Mouse (Mus musculus) intestine, embryonic 16.5 days (tissue): ENCODE measurements at regions not wholly inside any gene's neighbourhood (a gene's known extent, or its start where the extent isn't known, plus 50 kb on each side); places are given as distances from the start of the nearest gene placed in this dataset.

ENCODE experiments used
- ATAC-seq: fragments of 200-750 bp; cut with Nextera tagmentation; 2 replicates; pipeline ENCODE4 v1.8.0; 2017; ENCODE audit warnings: moderate TSS enrichment, moderate library complexity
- H3K27ac ChIP-seq: fragments of 300-500 bp; sonication (generic); 2 replicates; pipeline ENCODE4 v1.5.1; 2014; ENCODE audit warnings: mild to moderate bottlenecking, low read length
- H3K27me3 ChIP-seq: fragments of 300-500 bp; sonication (generic); replicated peaks from 2 replicates; pipeline ENCODE4 v1.6.1; 2014; ENCODE audit warnings: low read length, control low read depth, mixed read lengths; ENCODE audit not compliant: control insufficient read depth, insufficient read depth
- H3K36me3 ChIP-seq: fragments of 300-500 bp; sonication (generic); 2 replicates; pipeline ENCODE4 v1.6.1; 2014; ENCODE audit warnings: low read length, control low read depth; ENCODE audit not compliant: control insufficient read depth, insufficient read depth
- H3K4me1 ChIP-seq: fragments of 300-500 bp; sonication (generic); 2 replicates; pipeline ENCODE4 v1.6.1; 2014; ENCODE audit warnings: low read length, control low read depth, mixed read lengths; ENCODE audit not compliant: control insufficient read depth, insufficient read depth
- H3K4me2 ChIP-seq: fragments of 300-500 bp; sonication (generic); 2 replicates; pipeline ENCODE4 v1.6.1; 2014; ENCODE audit warnings: low read depth, low read length, control low read depth
- H3K4me3 ChIP-seq: fragments of 300-500 bp; sonication (generic); 2 replicates; pipeline ENCODE4 v1.5.1; 2014; ENCODE audit warnings: mild to moderate bottlenecking, low read length
- H3K9ac ChIP-seq: fragments of 300-500 bp; sonication (generic); 2 replicates; pipeline ENCODE4 v1.6.1; 2014; ENCODE audit warnings: low read depth, low read length
- H3K9me3 ChIP-seq: fragments of 300-500 bp; sonication (generic); 2 replicates; pipeline ENCODE4 v1.6.1; 2016; ENCODE audit warnings: low read length, control low read depth; ENCODE audit not compliant: control insufficient read depth
- WGBS: fragments of 180-500 bp; shearing (Covaris S2); extraction: QIAGEN DNeasy Blood & Tissue Kit; methylation state at CpG from one replicate; pipeline ENCODE4 v1.1.7; 2014; 5-methylcytosine and 5-hydroxymethylcytosine counted together

DNA sequence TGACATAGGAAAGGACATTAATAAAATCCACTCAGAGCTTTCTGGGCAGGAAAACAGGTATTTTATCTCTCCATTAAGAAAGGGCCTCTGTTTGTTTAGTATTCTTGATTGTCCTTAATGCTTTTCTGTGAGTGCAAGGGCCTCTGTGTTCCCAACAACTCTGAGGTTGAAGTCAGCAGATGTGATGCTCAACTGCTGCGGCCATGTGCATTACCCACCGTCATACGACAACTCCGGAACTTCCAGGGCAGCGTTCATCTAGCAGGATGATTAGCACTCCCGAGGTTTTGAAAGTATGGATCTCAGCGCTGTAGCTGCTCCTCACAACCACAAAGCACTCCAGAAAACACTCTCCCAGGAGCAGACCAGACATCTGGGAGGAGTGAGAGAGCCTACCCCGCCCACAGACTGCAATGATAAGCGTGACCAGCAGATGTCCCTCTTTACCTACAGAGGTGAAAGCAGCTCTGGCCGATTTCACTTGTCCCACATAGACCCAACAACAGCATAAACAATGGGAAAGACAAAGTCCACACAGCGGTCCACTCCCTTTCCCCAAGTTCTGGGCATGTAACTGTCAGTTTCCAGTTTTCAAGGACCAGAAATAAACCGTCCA is 1719.7 kb upstream of the Impad1 start:
- Histone ChIP-seq H3K36me3 (no peaks in the 10 kb centered on the region), H3K9me3 (no peaks in the 10 kb centered on the region), H3K4me3 (no peak overlapping the region), H3K27ac (no peak overlapping the region), H3K9ac (no peak overlapping the region), H3K4me1 (no peaks in the 10 kb centered on the region), H3K27me3 (no peaks in the 10 kb centered on the region), H3K4me2 (peak overlapping the region; percentile 30; the same call in 1 of the 2 replicates)
- ATAC-seq: peak; percentile 72
- 16% methylated on average over 12 of the region's 12 CpGs for WGBS

GRCm38 (mm10) chr4:6508091-6508490 is 1714.9 kb upstream of the Impad1 start:
- no peak overlapping the region for H3K9ac ChIP-seq
- no peaks in the 10 kb centered on the region for H3K9me3 ChIP-seq
- H3K4me1 ChIP-seq: no peaks in the 10 kb centered on the region
- H3K4me3 ChIP-seq: no peak overlapping the region
- no peak for ATAC-seq
- WGBS: 87% methylated on average over 5 of the region's 5 CpGs
- no peaks in the 10 kb centered on the region for H3K27me3 ChIP-seq
- H3K27ac ChIP-seq: no peak overlapping the region
- H3K4me2 ChIP-seq: no peak overlapping the region
- no peaks in the 10 kb centered on the region for H3K36me3 ChIP-seq
